Mouse (Mus musculus): ENCODE measurements around the gene Gm14403. TPM values are rescaled to one million over a fixed set of nuclear protein-coding genes. Genes with fewer than 3 reads are reported as not detected.
A peak's percentile ranks its signal among the peaks of the same experiment; 100 is the strongest.
"Not testable (repeated sequence)": the region's sequence is repeated elsewhere in the genome, so short reads cannot be mapped to it uniquely, and the experiment has no call there.

The Gm14403 gene
- polyA plus RNA-seq (2012; rRNA removed) = 0.40 and 1.2 TPM in 2 replicates
- polyA plus RNA-seq (2014; fragmentation: Nextera tagmentation; extraction: Ambion mirVana) = 1.4 and 1.6 TPM in 2 replicates

- not testable (repeated sequence) for H3K9ac ChIP-seq (replicated peaks)
- 14% methylated on average over 7 of the region's 7 CpGs for WGBS (ENCODE audit: insufficient replicate concordance)
Observed at GRCm38 (mm10) chr2:177498067-177498466, at the start of gene Gm14403. TSS of gene Gm14403 (plus strand) at chr2:177498215.

GRCm38 (mm10) chr2:177464676-177465075, 33.3 kb upstream of the Gm14403 start, which contains the start of gene Zfp970:
TSS of gene Zfp970 (plus strand) at chr2:177464733.
- not testable (repeated sequence) for ATAC-seq (ENCODE audit: insufficient read depth); H3K9ac ChIP-seq (replicated peaks); H3K36me3 ChIP-seq (replicated peaks; ENCODE audit: control insufficient read depth, insufficient read depth, low read depth); H3K4me1 ChIP-seq (replicated peaks; ENCODE audit: control insufficient read depth in 2 of 2, insufficient read depth in 2 of 2, low read length in 1 of 2); DNase-seq (ENCODE audit: low read depth in 3 of 3, low spot score in 3 of 3); H3K9me3 ChIP-seq (ENCODE audit: control insufficient read depth, low read length); H3K27me3 ChIP-seq (ENCODE audit: control insufficient read depth, insufficient read depth, low read length); H3K27ac ChIP-seq
- WGBS (ENCODE audit: insufficient replicate concordance) = 4% methylated on average over 7 of the region's 9 CpGs
- H3K4me2 ChIP-seq (ENCODE audit: low read depth) = peak within 1 kb of the TSS; percentile 42
- H3K4me3 ChIP-seq (ENCODE audit: insufficient read depth in 1 of 2, low read depth in 2 of 2, low read length in 2 of 2) = peak within 1 kb of the TSS; percentile 37 to 58

More at GRCm38 (mm10) chr2:177498067-177498466, at the start of gene Gm14403:
- not testable (repeated sequence) for H3K4me1 ChIP-seq (replicated peaks; ENCODE audit: control insufficient read depth in 2 of 2, insufficient read depth in 2 of 2, low read length in 1 of 2); H3K9me3 ChIP-seq (ENCODE audit: control insufficient read depth, low read length); H3K36me3 ChIP-seq (replicated peaks; ENCODE audit: control insufficient read depth, insufficient read depth, low read depth); ATAC-seq (ENCODE audit: insufficient read depth); H3K27me3 ChIP-seq (ENCODE audit: control insufficient read depth, insufficient read depth, low read length); H3K27ac ChIP-seq
- Histone ChIP-seq H3K4me3 (ENCODE audit: insufficient read depth in 1 of 2, low read depth in 2 of 2, low read length in 2 of 2) (peak within 1 kb of the TSS; percentile 33 to 63), H3K4me2 (ENCODE audit: low read depth) (peak within 1 kb of the TSS; percentile 22; the same call in 1 of the 2 replicates)
- DNase-seq (ENCODE audit: low read depth in 3 of 3, low spot score in 3 of 3) = peak in 1 of 3 experiments; percentile 1

- ATAC-seq (ENCODE audit: insufficient read depth); H3K9me3 ChIP-seq (ENCODE audit: control insufficient read depth, low read length); H3K4me3 ChIP-seq (ENCODE audit: insufficient read depth in 1 of 2, low read depth in 2 of 2, low read length in 2 of 2); H3K9ac ChIP-seq (replicated peaks); H3K27ac ChIP-seq; H3K4me2 ChIP-seq (ENCODE audit: low read depth); H3K36me3 ChIP-seq (replicated peaks; ENCODE audit: control insufficient read depth, insufficient read depth, low read depth); H3K4me1 ChIP-seq (replicated peaks; ENCODE audit: control insufficient read depth in 2 of 2, insufficient read depth in 2 of 2, low read length in 1 of 2); DNase-seq (ENCODE audit: low read depth in 3 of 3, low spot score in 3 of 3); H3K27me3 ChIP-seq (ENCODE audit: control insufficient read depth, insufficient read depth, low read length): not testable (repeated sequence)
Observed at GRCm38 (mm10) chr2:177468222-177468621, 29.8 kb upstream of the Gm14403 start.

GRCm38 (mm10) chr2:177472261-177472660, 25.8 kb upstream of the Gm14403 start:
- H3K9me3 ChIP-seq (ENCODE audit: control insufficient read depth, low read length); H3K4me3 ChIP-seq (ENCODE audit: insufficient read depth in 1 of 2, low read depth in 2 of 2, low read length in 2 of 2); H3K4me2 ChIP-seq (ENCODE audit: low read depth); DNase-seq (ENCODE audit: low read depth in 3 of 3, low spot score in 3 of 3); H3K36me3 ChIP-seq (replicated peaks; ENCODE audit: control insufficient read depth, insufficient read depth, low read depth); H3K4me1 ChIP-seq (replicated peaks; ENCODE audit: control insufficient read depth in 2 of 2, insufficient read depth in 2 of 2, low read length in 1 of 2); H3K9ac ChIP-seq (replicated peaks); H3K27ac ChIP-seq; ATAC-seq (ENCODE audit: insufficient read depth); H3K27me3 ChIP-seq (ENCODE audit: control insufficient read depth, insufficient read depth, low read length): not testable (repeated sequence)
- WGBS (ENCODE audit: insufficient replicate concordance) = 67% methylated on average over 5 of the region's 10 CpGs

- ATAC-seq (ENCODE audit: insufficient read depth); H3K4me2 ChIP-seq (ENCODE audit: low read depth); DNase-seq (ENCODE audit: low read depth in 3 of 3, low spot score in 3 of 3); H3K9me3 ChIP-seq (ENCODE audit: control insufficient read depth, low read length); H3K4me1 ChIP-seq (replicated peaks; ENCODE audit: control insufficient read depth in 2 of 2, insufficient read depth in 2 of 2, low read length in 1 of 2); H3K27ac ChIP-seq; H3K9ac ChIP-seq (replicated peaks); H3K4me3 ChIP-seq (ENCODE audit: insufficient read depth in 1 of 2, low read depth in 2 of 2, low read length in 2 of 2); H3K36me3 ChIP-seq (replicated peaks; ENCODE audit: control insufficient read depth, insufficient read depth, low read depth); H3K27me3 ChIP-seq (ENCODE audit: control insufficient read depth, insufficient read depth, low read length): not testable (repeated sequence)
- WGBS (ENCODE audit: insufficient replicate concordance) = 54% methylated on average over 1 of the region's 1 CpGs
Observed at GRCm38 (mm10) chr2:177481971-177482370, 16.0 kb upstream of the Gm14403 start.

GRCm38 (mm10) chr2:177483238-177483948, 14.6 kb upstream of the Gm14403 start:
- not testable (repeated sequence) for H3K27me3 ChIP-seq (ENCODE audit: control insufficient read depth, insufficient read depth, low read length); H3K4me1 ChIP-seq (replicated peaks; ENCODE audit: control insufficient read depth in 2 of 2, insufficient read depth in 2 of 2, low read length in 1 of 2); H3K9ac ChIP-seq (replicated peaks); H3K36me3 ChIP-seq (replicated peaks; ENCODE audit: control insufficient read depth, insufficient read depth, low read depth); H3K27ac ChIP-seq; H3K4me2 ChIP-seq (ENCODE audit: low read depth); ATAC-seq (ENCODE audit: insufficient read depth); H3K9me3 ChIP-seq (ENCODE audit: control insufficient read depth, low read length); H3K4me3 ChIP-seq (ENCODE audit: insufficient read depth in 1 of 2, low read depth in 2 of 2, low read length in 2 of 2); DNase-seq (ENCODE audit: low read depth in 3 of 3, low spot score in 3 of 3)
- 57% methylated on average over 11 of the region's 11 CpGs for WGBS (ENCODE audit: insufficient replicate concordance)

- not testable (repeated sequence) for ATAC-seq (ENCODE audit: insufficient read depth); H3K4me1 ChIP-seq (replicated peaks; ENCODE audit: control insufficient read depth in 2 of 2, insufficient read depth in 2 of 2, low read length in 1 of 2); DNase-seq (ENCODE audit: low read depth in 3 of 3, low spot score in 3 of 3); H3K4me3 ChIP-seq (ENCODE audit: insufficient read depth in 1 of 2, low read depth in 2 of 2, low read length in 2 of 2); H3K9ac ChIP-seq (replicated peaks); H3K27ac ChIP-seq; H3K9me3 ChIP-seq (ENCODE audit: control insufficient read depth, low read length); H3K36me3 ChIP-seq (replicated peaks; ENCODE audit: control insufficient read depth, insufficient read depth, low read depth); H3K27me3 ChIP-seq (ENCODE audit: control insufficient read depth, insufficient read depth, low read length); H3K4me2 ChIP-seq (ENCODE audit: low read depth)
- WGBS (ENCODE audit: insufficient replicate concordance) = 24% methylated on average over 1 of the region's 1 CpGs
Observed at GRCm38 (mm10) chr2:177499182-177499581, 1.2 kb downstream of the Gm14403 start.

GRCm38 (mm10) chr2:177505211-177505719, 7.2 kb downstream of the Gm14403 start:
- not testable (repeated sequence) for H3K36me3 ChIP-seq (replicated peaks; ENCODE audit: control insufficient read depth, insufficient read depth, low read depth); H3K27ac ChIP-seq; H3K9me3 ChIP-seq (ENCODE audit: control insufficient read depth, low read length); DNase-seq (ENCODE audit: low read depth in 3 of 3, low spot score in 3 of 3); H3K4me1 ChIP-seq (replicated peaks; ENCODE audit: control insufficient read depth in 2 of 2, insufficient read depth in 2 of 2, low read length in 1 of 2); H3K27me3 ChIP-seq (ENCODE audit: control insufficient read depth, insufficient read depth, low read length); H3K9ac ChIP-seq (replicated peaks); H3K4me2 ChIP-seq (ENCODE audit: low read depth); H3K4me3 ChIP-seq (ENCODE audit: insufficient read depth in 1 of 2, low read depth in 2 of 2, low read length in 2 of 2); ATAC-seq (ENCODE audit: insufficient read depth)
- WGBS (ENCODE audit: insufficient replicate concordance) = 52% methylated on average over 1 of the region's 1 CpGs

Measured in liver, embryonic 14.5 days (tissue).